Mouse (Mus musculus): Measurements from ENCODE around the gene Vwa8. TPM values are rescaled to one million over a fixed set of nuclear protein-coding genes. Genes with fewer than 3 reads are reported as not detected.

The Vwa8 gene
- polyA plus RNA-seq, 1 experiment from 2014 or later = 10.4 TPM

- Histone ChIP-seq H3K4me2 (replicated peaks) (no peak overlapping the region), H3K27me3 (no peaks in the 10 kb centered on the region), H3K36me3 (peaks cover 6% of the 10 kb centered on the region; the same call in 1 of the 2 replicates), H3K4me3 (replicated peaks) (no peak overlapping the region), H3K9me3 (replicated peaks) (no peaks in the 10 kb centered on the region), H3K9ac (no peak overlapping the region), H3K4me1 (peaks cover 44% of the 10 kb centered on the region), H3K27ac (replicated peaks) (peak overlapping the region; percentile 49)
- no peak for ATAC-seq (ENCODE audit: insufficient number of reproducible peaks, low FRiP score, low TSS enrichment, low read depth)
- WGBS = 69% methylated on average over 7 of the region's 7 CpGs
Observed at GRCm38 (mm10) chr14:79183261-79183660, 334.4 kb downstream of the Vwa8 start.

DNA sequence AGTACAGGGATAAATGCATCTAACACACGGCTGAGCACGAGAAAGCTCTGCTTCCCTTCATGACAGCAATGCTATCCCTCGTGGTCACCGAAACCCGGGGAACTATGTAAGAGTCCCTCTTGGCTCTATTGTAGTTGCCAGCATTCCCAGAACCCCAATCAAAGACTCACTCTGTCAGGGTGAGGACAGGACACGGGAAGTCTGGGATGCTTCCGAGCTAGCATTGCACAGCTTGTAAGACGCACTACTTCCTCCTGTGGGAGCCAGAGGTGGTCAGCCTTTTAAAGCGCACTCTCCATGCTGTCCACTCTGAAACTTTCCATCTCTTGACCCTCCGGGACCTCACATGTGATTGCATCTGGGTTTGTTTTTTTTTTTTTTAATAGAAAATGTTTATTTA lies 335.2 kb downstream of the Vwa8 start:
- Histone ChIP-seq H3K9ac (no peak overlapping the region), H3K36me3 (peaks cover 6% of the 10 kb centered on the region; the same call in 1 of the 2 replicates), H3K27me3 (no peaks in the 10 kb centered on the region), H3K4me1 (peaks cover 44% of the 10 kb centered on the region), H3K4me3 (replicated peaks) (no peak overlapping the region), H3K27ac (replicated peaks) (0 out of 2 replicates have a peak overlapping the region, but pooled peaks have one; percentile 30), H3K4me2 (replicated peaks) (no peak overlapping the region), H3K9me3 (replicated peaks) (no peaks in the 10 kb centered on the region)
- 81% methylated on average over 10 of the region's 10 CpGs for WGBS
- ATAC-seq (ENCODE audit: insufficient number of reproducible peaks, low FRiP score, low TSS enrichment, low read depth) = no peak

DNA sequence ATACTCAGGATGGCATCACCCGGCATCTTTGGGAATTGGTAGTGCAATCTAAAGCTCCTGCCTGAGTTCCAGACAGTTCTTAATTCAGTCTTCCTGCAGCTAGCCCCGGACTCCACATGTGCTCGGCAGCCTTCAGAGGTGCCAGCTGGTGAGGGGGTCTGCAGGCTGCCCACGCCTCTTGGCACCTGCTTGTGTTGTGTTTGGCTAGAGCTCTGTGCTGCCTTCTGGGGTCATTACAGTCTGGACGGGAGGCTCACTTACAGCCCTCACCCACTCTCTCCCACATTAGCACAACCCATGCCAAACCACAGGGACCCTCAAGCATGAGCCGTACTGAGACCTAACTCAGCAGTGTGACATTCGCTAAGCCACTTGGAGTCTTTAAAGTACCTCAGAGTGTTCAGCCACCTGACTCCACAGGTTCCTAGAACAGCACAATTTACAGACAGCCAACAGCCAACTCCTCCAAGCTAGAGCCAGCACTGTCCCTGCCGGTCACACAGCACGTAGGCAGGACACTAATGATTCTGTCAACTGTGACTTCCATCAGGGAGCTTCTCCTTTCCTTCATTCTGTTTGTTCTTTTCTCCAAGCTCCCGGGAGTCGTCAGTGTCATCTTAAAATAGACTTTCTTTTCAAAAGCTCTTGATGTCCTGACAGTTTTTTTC lies 336.3 kb downstream of the Vwa8 start:
- Histone ChIP-seq H3K4me1 (peaks cover 37% of the 10 kb centered on the region), H3K9ac (no peak overlapping the region), H3K9me3 (replicated peaks) (no peaks in the 10 kb centered on the region), H3K27ac (replicated peaks) (peak overlapping the region; percentile 17; the same call in 1 of the 2 replicates), H3K36me3 (peaks cover 6% of the 10 kb centered on the region; the same call in 1 of the 2 replicates), H3K4me2 (replicated peaks) (no peak overlapping the region), H3K27me3 (no peaks in the 10 kb centered on the region), H3K4me3 (replicated peaks) (no peak overlapping the region)
- 0 out of 2 replicates have a peak, but pooled peaks have one; percentile 47 for ATAC-seq (ENCODE audit: insufficient number of reproducible peaks, low FRiP score, low TSS enrichment, low read depth)
- WGBS = 58% methylated on average over 11 of the region's 11 CpGs

DNA sequence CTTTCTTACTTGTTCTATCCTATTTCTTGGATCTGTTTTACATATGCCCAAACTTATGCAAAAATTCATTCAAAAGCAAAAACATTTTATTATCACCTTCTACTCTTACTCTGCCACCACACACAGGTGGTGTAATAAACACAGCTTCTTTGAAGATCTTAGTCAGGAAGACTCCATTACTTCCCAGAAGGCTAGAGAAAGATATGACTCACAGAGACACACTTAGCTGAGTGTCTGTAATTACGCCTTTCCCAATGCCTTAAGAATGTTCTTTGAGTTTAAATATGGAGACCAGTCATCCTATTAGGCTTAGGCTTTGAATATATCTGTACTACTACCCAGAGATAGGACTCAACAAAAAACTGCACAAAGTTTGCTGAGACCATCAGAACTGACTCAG lies 338.1 kb downstream of the Vwa8 start:
- H3K9me3 ChIP-seq (replicated peaks) = no peaks in the 10 kb centered on the region
- WGBS = 92% methylated on average over 1 of the region's 1 CpGs
- no peak for ATAC-seq (ENCODE audit: insufficient number of reproducible peaks, low FRiP score, low TSS enrichment, low read depth)
- H3K4me3 ChIP-seq (replicated peaks) = no peak overlapping the region
- no peaks in the 10 kb centered on the region for H3K27me3 ChIP-seq
- peaks cover 28% of the 10 kb centered on the region for H3K4me1 ChIP-seq
- no peak overlapping the region for H3K9ac ChIP-seq
- H3K36me3 ChIP-seq = peaks cover 6% of the 10 kb centered on the region; the same call in 1 of the 2 replicates
- no peak overlapping the region for H3K4me2 ChIP-seq (replicated peaks)
- H3K27ac ChIP-seq (replicated peaks) = no peak overlapping the region

GRCm38 (mm10) chr14:79196711-79197110 lies 347.9 kb downstream of the Vwa8 start:
- no peaks in the 10 kb centered on the region for H3K9me3 ChIP-seq (replicated peaks)
- ATAC-seq (ENCODE audit: insufficient number of reproducible peaks, low FRiP score, low TSS enrichment, low read depth) = no peak
- peaks cover 25% of the 10 kb centered on the region for H3K4me1 ChIP-seq
- H3K9ac ChIP-seq = no peak overlapping the region
- no peaks in the 10 kb centered on the region for H3K27me3 ChIP-seq
- H3K27ac ChIP-seq (replicated peaks) = no peak overlapping the region
- no peak overlapping the region for H3K4me3 ChIP-seq (replicated peaks)
- H3K36me3 ChIP-seq = no peaks in the 10 kb centered on the region
- no peak overlapping the region for H3K4me2 ChIP-seq (replicated peaks)
- 39% methylated on average over 3 of the region's 3 CpGs for WGBS

- Histone ChIP-seq H3K36me3 (no peaks in the 10 kb centered on the region), H3K9me3 (replicated peaks) (no peaks in the 10 kb centered on the region), H3K27ac (replicated peaks) (no peak overlapping the region), H3K4me2 (replicated peaks) (no peak overlapping the region), H3K4me3 (replicated peaks) (no peak overlapping the region), H3K9ac (no peak overlapping the region), H3K27me3 (no peaks in the 10 kb centered on the region), H3K4me1 (peaks cover 35% of the 10 kb centered on the region)
- no peak for ATAC-seq (ENCODE audit: insufficient number of reproducible peaks, low FRiP score, low TSS enrichment, low read depth)
- WGBS = 81% methylated on average over 15 of the region's 15 CpGs
Observed at GRCm38 (mm10) chr14:79198066-79198465, 349.2 kb downstream of the Vwa8 start.

GRCm38 (mm10) chr14:79200133-79200891 lies 351.5 kb downstream of the Vwa8 start:
- peaks cover 48% of the 10 kb centered on the region for H3K4me1 ChIP-seq
- H3K27ac ChIP-seq (replicated peaks) = peak overlapping the region; percentile 75
- H3K4me3 ChIP-seq (replicated peaks) = no peak overlapping the region
- 32% methylated on average over 9 of the region's 9 CpGs for WGBS
- H3K27me3 ChIP-seq = no peaks in the 10 kb centered on the region
- no peak overlapping the region for H3K9ac ChIP-seq
- H3K4me2 ChIP-seq (replicated peaks) = no peak overlapping the region
- H3K36me3 ChIP-seq = no peaks in the 10 kb centered on the region
- peak; percentile 75 for ATAC-seq (ENCODE audit: insufficient number of reproducible peaks, low FRiP score, low TSS enrichment, low read depth)
- no peaks in the 10 kb centered on the region for H3K9me3 ChIP-seq (replicated peaks)

GRCm38 (mm10) chr14:79200892-79201285 lies 352.0 kb downstream of the Vwa8 start:
- H3K27ac ChIP-seq (replicated peaks) = peak overlapping the region; percentile 75
- ATAC-seq (ENCODE audit: insufficient number of reproducible peaks, low FRiP score, low TSS enrichment, low read depth) = no peak
- no peaks in the 10 kb centered on the region for H3K27me3 ChIP-seq
- no peak overlapping the region for H3K4me3 ChIP-seq (replicated peaks)
- H3K36me3 ChIP-seq = no peaks in the 10 kb centered on the region
- 88% methylated on average over 9 of the region's 9 CpGs for WGBS
- no peaks in the 10 kb centered on the region for H3K9me3 ChIP-seq (replicated peaks)
- H3K4me2 ChIP-seq (replicated peaks) = no peak overlapping the region
- peaks cover 51% of the 10 kb centered on the region for H3K4me1 ChIP-seq
- no peak overlapping the region for H3K9ac ChIP-seq

- Histone ChIP-seq H3K4me3 (replicated peaks) (no peak overlapping the region), H3K9me3 (replicated peaks) (no peaks in the 10 kb centered on the region), H3K4me1 (peaks cover 59% of the 10 kb centered on the region), H3K36me3 (no peaks in the 10 kb centered on the region), H3K9ac (no peak overlapping the region), H3K27ac (replicated peaks) (peak overlapping the region; percentile 68), H3K4me2 (replicated peaks) (no peak overlapping the region), H3K27me3 (no peaks in the 10 kb centered on the region)
- WGBS = 49% methylated on average over 4 of the region's 4 CpGs
- ATAC-seq (ENCODE audit: insufficient number of reproducible peaks, low FRiP score, low TSS enrichment, low read depth) = no peak
Observed at GRCm38 (mm10) chr14:79202722-79203362, 354.0 kb downstream of the Vwa8 start.

GRCm38 (mm10) chr14:79203496-79204158 lies 354.8 kb downstream of the Vwa8 start:
- Histone ChIP-seq H3K9ac (no peak overlapping the region), H3K27ac (replicated peaks) (peak overlapping the region; percentile 65), H3K4me2 (replicated peaks) (no peak overlapping the region), H3K27me3 (no peaks in the 10 kb centered on the region), H3K9me3 (replicated peaks) (no peaks in the 10 kb centered on the region), H3K36me3 (no peaks in the 10 kb centered on the region), H3K4me3 (replicated peaks) (no peak overlapping the region), H3K4me1 (peaks cover 55% of the 10 kb centered on the region)
- 9% methylated on average over 12 of the region's 12 CpGs for WGBS
- ATAC-seq (ENCODE audit: insufficient number of reproducible peaks, low FRiP score, low TSS enrichment, low read depth) = peak; percentile 55; the same call in 1 of the 2 replicates

GRCm38 (mm10) chr14:79204866-79205265 lies 356.0 kb downstream of the Vwa8 start:
- Histone ChIP-seq H3K4me3 (replicated peaks) (no peak overlapping the region), H3K9ac (no peak overlapping the region), H3K4me2 (replicated peaks) (no peak overlapping the region), H3K27ac (replicated peaks) (no peak overlapping the region), H3K4me1 (peaks cover 50% of the 10 kb centered on the region), H3K27me3 (no peaks in the 10 kb centered on the region), H3K9me3 (replicated peaks) (no peaks in the 10 kb centered on the region), H3K36me3 (no peaks in the 10 kb centered on the region)
- no peak for ATAC-seq (ENCODE audit: insufficient number of reproducible peaks, low FRiP score, low TSS enrichment, low read depth)
- WGBS = 89% methylated on average over 7 of the region's 7 CpGs
